Mouse (Mus musculus) lung, adult 2 months (tissue): Measurements from ENCODE around the gene Tesk1. TPM values are rescaled to one million over a fixed set of nuclear protein-coding genes. Genes with fewer than 3 reads are reported as not detected.
A peak's percentile ranks its signal among the peaks of the same experiment; 100 is the strongest.

ENCODE experiments used
- DNase-seq: peaks from one replicate; pipeline ENCODE4 v3.0.0; 2022
- H3K4me1 ChIP-seq: fragments of 200-500 bp; 2 replicates; pipeline ENCODE4 v1.6.1; 2011; ENCODE audit warnings: low read length; ENCODE audit not compliant: control insufficient read depth, insufficient read depth
- H3K4me3 ChIP-seq: fragments of 200-500 bp; replicated peaks from 2 replicates; pipeline ENCODE3; 2011; ENCODE audit warnings: low read depth, mild to moderate bottlenecking, control low read depth, low read length; ENCODE audit errors: extremely low read depth
- CTCF ChIP-seq: fragments of 200-500 bp; IDR thresholded peaks from 2 replicates; pipeline ENCODE4 v1.5.1; 2011; ENCODE audit warnings: mild to moderate bottlenecking, low read length, control low read depth; ENCODE audit not compliant: insufficient read depth
- POLR2A ChIP-seq: fragments of 200-500 bp; IDR thresholded peaks from 2 replicates; pipeline ENCODE4 v1.6.1; 2011; ENCODE audit warnings: low read depth, mild to moderate bottlenecking, control low read depth, low read length, borderline replicate concordance; ENCODE audit errors: extremely low read depth
- WGBS: fragments of 180-500 bp; shearing (Covaris S2); methylation state at CpG from one replicate; pipeline ENCODE4 v1.1.7; 2018; 5-methylcytosine and 5-hydroxymethylcytosine counted together
- polyA plus RNA-seq: library from polyadenylated mRNA; depleted of rRNA; stranded (reverse); fragments of >200 nt; gene quantifications from 2 replicates; pipeline ENCODE4 v1.2.3, GENCODE M21; 2012; rRNA removed

Tesk1 gene
- polyA plus RNA-seq, 1 experiment, result 83.9 TPM

DNA sequence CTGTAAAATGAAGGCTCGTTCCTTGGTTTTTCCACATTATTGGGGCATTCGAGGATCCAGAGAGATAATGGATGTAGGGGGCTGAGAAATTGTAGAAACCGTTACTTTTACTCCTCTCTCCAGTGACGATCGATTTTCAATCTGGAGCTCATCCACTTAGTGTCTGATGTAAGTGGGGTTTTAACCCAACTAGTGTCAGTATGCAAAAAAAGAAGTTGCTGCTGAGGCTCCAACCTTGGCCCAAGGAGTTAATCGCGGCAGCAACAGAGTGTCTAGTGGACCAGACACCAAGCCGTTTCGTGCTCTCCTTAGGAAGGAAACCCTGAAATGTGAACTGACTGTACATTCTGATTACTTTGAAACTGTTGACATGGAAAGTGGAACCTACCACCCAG lies 52.1 kb downstream of the Tesk1 start:
- Histone ChIP-seq H3K4me3 (peak overlapping the region; percentile 93), H3K4me1 (peaks cover 5% of the 10 kb centered on the region; the same call in 1 of the 2 replicates)
- TF ChIP-seq CTCF (no peak), POLR2A (no peak)
- no peak for DNase-seq
- WGBS, result 1% methylated on average over 9 of the region's 9 CpGs

- Histone ChIP-seq H3K4me1 (peaks cover 3% of the 10 kb centered on the region; the same call in 1 of the 2 replicates), H3K4me3 (no peak overlapping the region)
- TF ChIP-seq CTCF (no peak), POLR2A (no peak)
- 63% methylated on average over 6 of the region's 6 CpGs for WGBS
- no peak for DNase-seq
Observed at GRCm38 (mm10) chr4:43496587-43496986, 54.8 kb downstream of the Tesk1 start.

DNA sequence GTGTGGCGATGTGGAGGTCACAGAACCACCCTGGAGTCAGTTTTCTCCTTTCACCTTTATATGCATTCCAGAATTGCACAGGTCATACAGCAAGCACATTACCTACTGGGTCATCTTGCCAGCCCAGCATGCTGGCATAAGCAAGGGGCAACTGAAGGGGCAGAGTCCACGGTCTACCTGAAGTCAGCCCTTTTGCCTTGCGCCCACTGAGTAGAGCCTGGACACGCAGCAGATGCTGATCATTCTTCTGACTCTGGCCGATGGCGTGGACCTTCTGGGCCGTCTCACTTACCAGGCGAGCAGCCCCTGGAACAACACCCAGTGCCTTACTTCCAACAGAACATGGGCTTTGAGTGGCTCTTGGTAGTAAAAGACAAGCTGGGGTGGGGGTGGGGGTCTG lies 55.7 kb downstream of the Tesk1 start:
- peaks cover 3% of the 10 kb centered on the region; the same call in 1 of the 2 replicates for H3K4me1 ChIP-seq
- TF ChIP-seq CTCF (no peak), POLR2A (no peak)
- H3K4me3 ChIP-seq, result no peak overlapping the region
- no peak for DNase-seq
- 91% methylated on average over 8 of the region's 8 CpGs for WGBS

Other genes starting within 250 kb of the Tesk1 start
- 0.08 and 0.25 TPM in 2 replicates for gene Atp8b5, start 174.8 kb upstream of the Tesk1 start, polyA plus RNA-seq
- gene Rusc2, start 60.0 kb upstream of the Tesk1 start, polyA plus RNA-seq, result 91.1 and 92.8 TPM in 2 replicates
- 14.4 and 15.8 TPM in 2 replicates for gene Fam166b, start 12.8 kb upstream of the Tesk1 start, polyA plus RNA-seq
- gene Cd72, start 12.7 kb downstream of the Tesk1 start, polyA plus RNA-seq, result 3.4 and 6.2 TPM in 2 replicates
- 0.85 and 1.2 TPM in 2 replicates for gene Sit1, start 41.8 kb downstream of the Tesk1 start, polyA plus RNA-seq
- 191 and 235 TPM in 2 replicates for gene Ccdc107, start 51.0 kb downstream of the Tesk1 start, polyA plus RNA-seq
- gene Arhgef39, start 57.8 kb downstream of the Tesk1 start, polyA plus RNA-seq, result 4.7 and 6.9 TPM in 2 replicates
- 1.8 and 1.9 TPM in 2 replicates for gene Car9, start 65.0 kb downstream of the Tesk1 start, polyA plus RNA-seq
- gene Tpm2, start 81.8 kb downstream of the Tesk1 start, polyA plus RNA-seq, result 32.3 and 129 TPM in 2 replicates
- gene Creb3, start 120.4 kb downstream of the Tesk1 start, polyA plus RNA-seq, result 86.4 and 95.1 TPM in 2 replicates
- 179 and 197 TPM in 2 replicates for gene Tln1, start 120.8 kb downstream of the Tesk1 start, polyA plus RNA-seq
- 39.0 and 47.3 TPM in 2 replicates for gene Rgp1, start 136.8 kb downstream of the Tesk1 start, polyA plus RNA-seq
- 19.4 and 26.0 TPM in 2 replicates for gene Gba2, start 136.9 kb downstream of the Tesk1 start, polyA plus RNA-seq
- gene Msmp, start 142.6 kb downstream of the Tesk1 start, polyA plus RNA-seq, result 0.24 TPM in 1 of 2 replicates, not detected in the other
- gene Npr2, start 190.0 kb downstream of the Tesk1 start, polyA plus RNA-seq, result 77.5 and 97.5 TPM in 2 replicates
- gene Spag8, start 211.7 kb downstream of the Tesk1 start, polyA plus RNA-seq, result 12.1 and 14.7 TPM in 2 replicates
- 61.6 and 71.6 TPM in 2 replicates for gene Hint2, start 214.5 kb downstream of the Tesk1 start, polyA plus RNA-seq
- 13.1 and 17.3 TPM in 2 replicates for gene Tmem8b, start 227.0 kb downstream of the Tesk1 start, polyA plus RNA-seq
- 0.04 and 0.15 TPM in 2 replicates for gene Fam221b, start 227.2 kb downstream of the Tesk1 start, polyA plus RNA-seq